Mouse (Mus musculus) splenic B cell, adult 2 months (primary cell): ENCODE measurements around the gene Stag1.

Experiments used
- DNase-seq: peaks from one replicate; pipeline ENCODE4 v3.0.0-alpha.2; 2011; ENCODE audit warnings: low read depth, low spot score
- H3K27me3 ChIP-seq: 2 replicates; pipeline ENCODE4 v1.6.1; 2012; ENCODE audit warnings: mild to moderate bottlenecking, low read length, moderate library complexity, mixed read lengths; ENCODE audit not compliant: control insufficient read depth, poor library complexity, insufficient read depth, severe bottlenecking
- H3K36me3 ChIP-seq: 2 replicates; pipeline ENCODE4 v1.6.1; 2012; ENCODE audit warnings: mild to moderate bottlenecking, low read length, moderate library complexity, mixed read lengths; ENCODE audit not compliant: control insufficient read depth, poor library complexity, insufficient read depth, severe bottlenecking

The Stag1 gene

GRCm38 (mm10) chr9:100597546-100597945 is at the start of gene Stag1:
Stag1 (plus strand) TSS chr9:100597798.
- no peaks in the 10 kb centered on the region for H3K36me3 ChIP-seq
- H3K27me3 ChIP-seq = no peaks in the 10 kb centered on the region
- no peak for DNase-seq

- peak; percentile 75 for DNase-seq
- Histone ChIP-seq H3K27me3 (no peaks in the 10 kb centered on the region), H3K36me3 (no peaks in the 10 kb centered on the region)
Measured at GRCm38 (mm10) chr9:100548313-100548712, 49.3 kb upstream of the Stag1 start.

DNA sequence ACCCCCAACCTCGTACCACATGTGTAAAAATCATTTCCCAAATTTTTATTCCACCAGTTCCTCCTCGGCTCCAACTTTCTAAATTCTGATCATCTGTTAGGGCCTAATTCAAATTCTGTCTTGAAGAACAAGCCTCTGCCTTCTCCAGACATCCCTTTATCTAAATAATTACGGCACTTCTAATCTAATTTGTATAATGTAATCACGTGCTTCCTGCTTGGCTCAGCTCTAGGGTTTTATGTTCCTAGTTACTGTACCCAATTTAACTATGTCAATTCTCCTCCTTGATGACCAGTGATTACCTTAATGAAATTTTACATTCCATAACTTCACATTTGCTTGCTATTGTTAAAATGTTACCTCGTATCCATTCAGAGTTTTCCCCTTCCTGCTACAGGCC is 41.9 kb upstream of the Stag1 start:
- DNase-seq = no peak
- Histone ChIP-seq H3K27me3 (no peaks in the 10 kb centered on the region), H3K36me3 (no peaks in the 10 kb centered on the region)

DNA sequence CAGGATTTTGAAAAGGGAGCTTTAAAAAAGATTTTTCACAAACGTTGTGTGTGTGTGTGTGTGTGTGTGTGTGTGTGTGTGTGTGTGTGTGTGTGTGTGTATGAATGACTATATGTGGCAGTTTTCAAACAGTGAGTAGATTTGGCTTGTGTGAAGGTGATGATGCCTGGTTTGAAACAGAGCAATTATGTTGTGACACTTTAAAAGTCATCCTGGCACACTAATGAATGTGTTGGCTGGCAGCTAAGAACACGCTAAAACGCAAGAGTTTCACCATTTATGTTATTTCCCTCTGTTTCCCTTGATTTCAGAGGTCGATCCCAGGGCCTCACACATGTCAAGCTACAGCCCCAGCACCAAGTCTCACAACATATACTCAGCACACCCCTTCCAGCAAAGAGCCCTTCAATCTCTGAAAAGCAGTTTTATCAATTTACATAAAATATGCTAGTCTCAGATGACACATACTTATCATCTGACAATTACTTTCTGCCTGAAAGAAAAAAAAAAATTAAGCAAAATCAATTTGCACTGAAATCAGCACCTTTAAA is 39.5 kb upstream of the Stag1 start:
- no peak for DNase-seq
- no peaks in the 10 kb centered on the region for H3K27me3 ChIP-seq
- no peaks in the 10 kb centered on the region for H3K36me3 ChIP-seq

GRCm38 (mm10) chr9:100558991-100559390 is 38.6 kb upstream of the Stag1 start:
- no peak for DNase-seq
- Histone ChIP-seq H3K27me3 (no peaks in the 10 kb centered on the region), H3K36me3 (no peaks in the 10 kb centered on the region)

- Histone ChIP-seq H3K27me3 (no peaks in the 10 kb centered on the region), H3K36me3 (no peaks in the 10 kb centered on the region)
- DNase-seq = no peak
Measured at GRCm38 (mm10) chr9:100560251-100560890, 37.2 kb upstream of the Stag1 start.

- no peak for DNase-seq
- no peaks in the 10 kb centered on the region for H3K36me3 ChIP-seq
- H3K27me3 ChIP-seq = 0 out of 2 replicates have a peak, but pooled peaks cover 4% of the 10 kb centered on the region
Measured at GRCm38 (mm10) chr9:100569798-100570625, 27.6 kb upstream of the Stag1 start.

- peak; percentile 5 for DNase-seq
- no peaks in the 10 kb centered on the region for H3K36me3 ChIP-seq
Measured at GRCm38 (mm10) chr9:100570626-100571233, 26.9 kb upstream of the Stag1 start, which contains the start of gene Slc35g2. Slc35g2 (minus strand) TSS chr9:100571090.

DNA sequence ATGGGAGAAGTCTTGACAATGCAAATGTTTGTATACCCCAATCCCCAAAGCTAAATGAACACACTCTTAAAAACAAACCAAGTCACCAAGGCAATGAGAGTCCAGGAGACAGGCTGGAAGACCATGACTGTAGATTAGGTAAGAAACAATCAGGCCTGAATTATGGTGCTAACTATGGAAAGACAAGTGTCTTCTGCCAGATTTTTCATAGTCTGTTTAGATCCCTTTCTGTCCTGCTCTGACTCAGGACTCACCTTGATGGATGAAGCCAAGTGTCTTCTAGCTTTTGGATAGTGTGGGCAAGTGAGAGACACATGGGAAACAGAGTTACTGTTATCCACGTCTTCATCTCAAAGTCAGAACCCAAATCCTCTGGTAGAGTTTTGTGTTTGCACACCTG is 26.1 kb upstream of the Stag1 start:
- no peak for DNase-seq
- Histone ChIP-seq H3K27me3 (0 out of 2 replicates have a peak, but pooled peaks cover 4% of the 10 kb centered on the region), H3K36me3 (no peaks in the 10 kb centered on the region)

More at GRCm38 (mm10) chr9:100570626-100571233, 26.9 kb upstream of the Stag1 start, which contains the start of gene Slc35g2:
- 0 out of 2 replicates have a peak, but pooled peaks cover 4% of the 10 kb centered on the region for H3K27me3 ChIP-seq

GRCm38 (mm10) chr9:100573300-100573699 is 24.3 kb upstream of the Stag1 start:
- H3K36me3 ChIP-seq = no peaks in the 10 kb centered on the region
- 0 out of 2 replicates have a peak, but pooled peaks cover 4% of the 10 kb centered on the region for H3K27me3 ChIP-seq
- no peak for DNase-seq

DNA sequence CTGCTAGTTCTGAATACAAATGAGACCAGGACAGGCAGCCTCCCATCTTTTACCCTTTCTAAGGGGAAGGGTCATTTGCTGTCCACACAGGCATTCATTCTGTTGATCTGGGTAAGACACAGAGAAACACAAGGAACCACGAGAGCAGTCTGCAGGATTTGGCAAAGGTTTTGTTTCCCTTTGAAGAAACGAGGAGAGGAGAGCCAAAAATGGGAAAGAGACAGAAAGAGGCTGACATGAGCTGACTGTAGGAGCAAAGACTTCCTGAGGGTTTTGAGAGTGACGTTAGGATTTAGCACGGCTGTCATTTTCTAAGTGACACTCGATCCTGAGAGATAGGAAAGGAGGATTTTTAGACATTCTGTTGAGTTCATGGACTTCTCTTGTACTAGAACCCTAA is 23.7 kb upstream of the Stag1 start:
- Histone ChIP-seq H3K27me3 (0 out of 2 replicates have a peak, but pooled peaks cover 4% of the 10 kb centered on the region), H3K36me3 (no peaks in the 10 kb centered on the region)
- no peak for DNase-seq

- no peaks in the 10 kb centered on the region; the same call in 1 of the 2 replicates for H3K27me3 ChIP-seq
- no peaks in the 10 kb centered on the region for H3K36me3 ChIP-seq
- DNase-seq = no peak
Measured at GRCm38 (mm10) chr9:100580196-100580740, 17.3 kb upstream of the Stag1 start.

DNA sequence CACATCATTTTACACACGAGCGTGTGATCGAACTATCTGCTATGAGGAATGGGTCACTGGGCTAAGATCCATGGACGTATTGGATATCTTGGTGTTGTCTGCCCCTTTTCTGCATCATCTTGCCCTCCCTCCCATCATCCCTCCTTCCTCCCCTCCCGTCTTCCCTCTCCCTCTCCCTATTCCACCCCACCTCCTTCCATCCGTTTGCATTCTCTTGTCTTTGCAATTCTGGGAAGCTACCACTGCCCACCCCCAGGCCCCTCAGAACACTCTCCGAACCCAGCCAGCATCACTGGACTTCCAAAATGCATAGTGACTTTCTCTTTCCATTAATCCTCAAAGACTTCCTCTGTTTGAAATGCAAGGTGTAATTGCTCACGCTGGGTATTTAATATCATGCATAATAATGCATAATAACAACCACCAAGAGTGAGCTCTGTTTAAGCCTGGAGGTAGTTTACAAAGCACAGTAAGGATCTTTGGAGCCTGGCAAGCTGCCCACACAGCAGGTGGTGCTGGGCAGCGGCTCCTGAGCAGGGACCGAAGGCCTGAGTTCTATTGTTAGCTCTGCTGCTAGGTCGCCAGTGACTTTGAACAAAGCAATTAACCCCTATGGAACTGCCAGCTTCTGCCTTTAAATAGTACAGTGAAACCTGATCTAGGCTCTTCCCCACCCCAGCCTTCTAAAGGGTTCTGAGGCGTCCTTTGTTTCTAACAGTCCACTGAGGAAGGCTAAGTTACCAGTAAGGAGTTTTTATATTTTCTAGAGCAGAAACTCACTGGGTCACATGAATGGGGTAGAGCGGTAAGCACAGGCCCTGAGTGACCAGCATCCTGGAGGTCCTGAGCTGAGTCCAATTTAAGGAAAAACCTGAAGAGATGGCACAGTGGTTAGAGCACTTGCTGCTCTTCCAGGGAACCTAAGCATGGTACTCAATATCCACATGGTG is 15.8 kb upstream of the Stag1 start:
- H3K27me3 ChIP-seq = no peaks in the 10 kb centered on the region; the same call in 1 of the 2 replicates
- DNase-seq = no peak
- no peaks in the 10 kb centered on the region for H3K36me3 ChIP-seq
